Mouse (Mus musculus): ENCODE measurements around the gene Cd5l.
"Not testable (repeated sequence)": the region's sequence is repeated elsewhere in the genome, so short reads cannot be mapped to it uniquely, and the experiment has no call there.

The Cd5l gene

GRCm38 (mm10) chr3:87357581-87357980 lies at the start of gene Cd5l:
Cd5l (plus strand) TSS chr3:87357881.
- DNase-seq (ENCODE audit: low read depth, low spot score): no peak

DNA sequence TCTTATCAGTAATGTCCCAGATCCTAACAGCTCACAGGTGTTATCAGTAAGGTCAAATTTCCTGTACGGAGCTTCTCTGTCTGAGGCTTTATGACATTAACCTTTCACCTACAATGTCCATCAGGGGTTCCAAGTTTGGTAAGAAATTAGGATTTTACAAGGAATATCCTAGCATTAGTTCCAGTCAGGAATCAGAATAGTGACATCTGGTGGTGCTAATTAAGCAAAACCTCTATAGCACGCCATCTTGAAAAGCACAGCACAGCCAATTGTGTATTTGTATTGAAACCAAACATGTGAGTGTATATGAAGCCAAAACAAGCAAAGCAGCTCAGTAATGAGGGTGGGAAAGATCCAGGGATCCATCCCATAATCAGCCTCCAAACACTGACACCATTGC lies 47.8 kb upstream of the Cd5l start:
- no peak for DNase-seq (ENCODE audit: low read depth, low spot score)

- DNase-seq (ENCODE audit: low read depth, low spot score): no peak
Observed at GRCm38 (mm10) chr3:87322557-87322956, 35.1 kb upstream of the Cd5l start.

DNA sequence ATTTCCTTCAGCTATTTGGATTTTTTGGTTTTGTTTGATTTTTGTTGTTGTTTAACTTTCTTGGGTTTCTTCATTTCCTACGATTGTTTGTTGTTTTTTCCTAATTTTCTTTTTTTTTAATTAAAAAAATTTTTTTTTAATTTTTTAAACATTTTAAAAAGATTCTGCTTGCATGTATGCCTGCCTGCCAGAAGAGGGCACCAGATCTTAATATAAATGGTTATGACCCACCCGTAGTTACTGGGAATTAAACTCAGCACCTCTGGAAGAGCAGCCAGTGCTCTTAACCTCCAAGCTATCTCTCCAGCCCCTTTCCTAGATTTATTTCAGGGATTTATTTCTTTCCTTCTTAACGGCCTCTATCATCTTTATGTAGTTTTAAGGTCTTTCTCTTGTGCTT lies 33.9 kb upstream of the Cd5l start:
- peak; percentile 47 for DNase-seq (ENCODE audit: low read depth, low spot score)

DNA sequence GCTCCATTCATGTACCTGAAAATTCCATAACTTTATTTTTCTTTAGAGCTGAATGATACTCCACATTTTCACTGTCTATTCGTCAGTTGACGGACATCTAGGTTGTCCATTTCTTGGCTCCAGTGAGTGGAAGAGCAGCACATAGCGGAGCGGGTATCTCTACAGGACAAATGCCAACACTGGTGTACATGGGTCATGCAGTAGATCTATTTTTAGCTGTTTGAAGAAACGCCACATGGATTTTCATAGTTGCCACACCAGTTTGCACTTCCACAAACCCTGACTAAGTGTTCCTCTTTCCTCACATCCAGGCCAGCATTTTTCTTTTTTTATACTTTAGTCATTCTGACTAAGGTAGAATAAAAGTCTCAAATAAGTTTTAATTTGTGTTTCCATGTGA lies 19.8 kb upstream of the Cd5l start:
- no peak for DNase-seq (ENCODE audit: low read depth, low spot score)

GRCm38 (mm10) chr3:87350992-87351391 lies 6.7 kb upstream of the Cd5l start:
- DNase-seq (ENCODE audit: low read depth, low spot score): not testable (repeated sequence)

GRCm38 (mm10) chr3:87359215-87359614 lies 1.5 kb downstream of the Cd5l start:
- DNase-seq (ENCODE audit: low read depth, low spot score): no peak

DNA sequence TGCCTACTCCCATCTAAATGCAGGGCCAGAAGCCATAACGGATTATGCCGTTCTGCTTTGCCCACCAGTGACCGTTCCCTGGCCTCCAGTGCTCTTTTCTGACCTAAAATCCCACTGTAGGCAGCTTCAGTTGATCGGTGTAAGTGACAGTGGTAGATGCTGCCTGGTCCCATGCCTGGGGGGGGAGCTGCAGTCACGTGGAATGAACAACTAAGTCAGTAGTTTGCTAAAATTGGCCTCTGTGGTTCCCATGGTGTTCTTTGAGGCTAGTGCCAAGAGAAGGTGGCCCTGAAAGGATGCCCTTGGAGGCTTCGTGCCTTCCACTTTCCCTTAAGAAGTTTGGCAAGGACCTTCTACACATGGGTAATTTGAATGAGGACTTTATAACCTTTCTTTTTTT lies 2.8 kb downstream of the Cd5l start:
- DNase-seq (ENCODE audit: low read depth, low spot score): no peak

GRCm38 (mm10) chr3:87365691-87366090 lies 8.0 kb downstream of the Cd5l start:
- no peak for DNase-seq (ENCODE audit: low read depth, low spot score)

DNA sequence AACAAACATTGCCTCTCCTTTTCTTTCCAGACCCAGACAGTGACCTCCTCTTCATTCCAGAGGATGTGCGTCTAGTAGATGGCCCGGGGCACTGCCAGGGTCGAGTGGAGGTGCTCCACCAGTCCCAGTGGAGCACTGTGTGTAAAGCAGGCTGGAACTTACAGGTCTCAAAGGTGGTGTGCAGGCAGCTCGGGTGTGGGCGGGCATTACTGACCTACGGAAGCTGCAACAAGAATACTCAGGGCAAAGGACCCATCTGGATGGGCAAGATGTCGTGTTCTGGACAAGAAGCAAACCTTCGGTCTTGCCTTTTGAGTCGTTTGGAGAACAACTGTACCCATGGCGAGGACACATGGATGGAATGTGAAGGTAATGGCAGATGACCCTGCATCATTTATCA lies 9.8 kb downstream of the Cd5l start:
- no peak for DNase-seq (ENCODE audit: low read depth, low spot score)

- no peak for DNase-seq (ENCODE audit: low read depth, low spot score)
Observed at GRCm38 (mm10) chr3:87369181-87369580, 11.5 kb downstream of the Cd5l start.

- peak; percentile 37 for DNase-seq (ENCODE audit: low read depth, low spot score)
Observed at GRCm38 (mm10) chr3:87376195-87377165, 18.8 kb downstream of the Cd5l start, which contains the start of gene Fcrl1. Fcrl1 (plus strand) TSS chr3:87376387.

GRCm38 (mm10) chr3:87377228-87377627 lies 19.5 kb downstream of the Cd5l start:
- no peak for DNase-seq (ENCODE audit: low read depth, low spot score)

DNA sequence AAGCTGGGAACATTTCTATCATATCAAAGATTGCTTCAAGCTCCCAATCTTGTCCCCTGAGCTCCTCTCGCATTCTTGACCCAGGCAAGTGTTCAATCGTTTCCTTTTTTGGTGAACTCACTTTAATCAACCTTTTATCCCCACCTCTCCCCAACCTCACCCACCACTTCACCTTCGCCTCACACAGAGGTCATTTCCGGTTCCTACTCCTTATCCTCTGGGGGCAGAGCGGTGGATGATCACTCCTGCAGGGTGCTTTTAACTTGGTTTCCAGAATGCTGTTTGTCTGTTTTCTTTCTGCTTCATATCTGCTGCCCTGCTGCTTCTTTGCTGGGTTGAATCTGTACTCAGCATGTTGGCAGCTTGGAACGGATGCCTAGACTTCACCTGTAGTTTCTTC lies 20.0 kb downstream of the Cd5l start:
- DNase-seq (ENCODE audit: low read depth, low spot score): peak; percentile 14

DNA sequence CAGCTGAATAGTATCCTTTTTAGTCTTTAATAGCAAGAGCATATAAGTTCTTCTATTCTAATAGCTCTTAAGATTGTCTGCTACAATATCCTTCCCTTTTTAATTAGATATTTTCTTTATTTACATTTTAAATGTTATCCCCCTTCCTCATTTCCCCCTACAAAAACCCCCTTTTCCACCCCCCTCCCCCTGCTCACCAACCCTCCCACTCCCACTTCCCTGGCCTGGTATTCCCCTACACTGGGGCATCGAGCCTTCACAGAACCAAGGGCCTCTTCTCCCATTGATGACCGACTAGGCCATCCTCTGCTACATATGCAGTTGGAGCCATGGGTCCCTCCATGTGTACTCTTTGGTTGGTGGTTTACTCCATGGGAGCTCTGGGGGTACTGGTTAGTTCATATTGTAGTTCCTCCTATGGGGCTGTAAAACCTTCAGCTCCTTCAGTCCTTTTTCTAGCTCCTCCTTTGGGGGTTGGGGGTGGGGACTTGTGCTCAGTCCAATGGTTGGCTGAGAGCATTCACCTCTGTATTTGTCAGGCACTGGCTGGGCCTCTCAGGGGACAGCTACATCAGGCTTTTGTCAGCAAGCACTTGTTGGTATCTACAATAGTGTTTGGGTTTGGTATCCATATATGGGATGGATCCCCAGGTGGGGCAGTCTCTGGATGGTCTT lies 22.1 kb downstream of the Cd5l start:
- not testable (repeated sequence) for DNase-seq (ENCODE audit: low read depth, low spot score)

DNA sequence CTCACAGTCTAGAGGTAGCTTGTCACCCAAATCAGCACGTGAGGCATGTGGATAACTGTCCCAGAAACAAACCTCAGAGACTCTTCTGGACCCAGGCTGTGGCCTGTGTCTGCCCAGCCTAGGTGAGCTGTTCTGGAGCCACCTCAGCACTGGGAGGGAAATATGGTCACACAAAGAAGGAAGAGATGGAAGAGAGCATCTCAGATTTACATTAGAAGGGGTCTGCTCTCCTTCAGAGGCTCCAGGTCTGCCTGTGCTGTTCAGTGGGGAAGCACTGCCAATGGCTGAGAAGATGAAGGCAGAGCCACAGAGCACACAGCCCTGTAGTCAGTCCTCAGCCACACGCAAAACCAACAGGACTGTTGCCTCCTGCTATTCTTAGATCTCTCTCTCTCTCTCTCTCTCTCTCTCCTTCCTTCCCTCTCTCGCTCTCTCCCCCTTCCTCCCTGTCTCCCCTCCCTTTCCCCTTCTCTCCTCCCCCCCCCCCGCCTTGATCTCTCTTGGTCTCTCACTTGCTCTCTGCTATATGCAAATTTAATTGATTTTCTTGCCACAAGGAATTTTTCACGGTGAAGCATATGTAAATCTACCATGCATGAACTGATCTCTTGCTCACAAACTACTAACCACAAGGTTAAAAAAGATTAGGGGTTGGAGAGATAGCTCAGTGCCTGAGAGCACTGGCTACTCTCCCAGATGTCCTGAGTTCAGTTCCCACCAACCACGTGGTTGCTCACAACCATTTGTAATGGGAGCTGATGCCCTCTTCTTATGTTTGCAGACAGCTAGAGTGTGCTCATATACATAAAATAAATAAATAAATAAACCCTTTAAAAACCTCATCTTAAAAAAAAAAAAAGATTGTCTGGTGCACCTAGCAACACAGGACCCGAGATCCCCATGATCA lies 24.4 kb downstream of the Cd5l start:
- no peak for DNase-seq (ENCODE audit: low read depth, low spot score)

- peak; percentile 23 for DNase-seq (ENCODE audit: low read depth, low spot score)
Observed at GRCm38 (mm10) chr3:87383308-87383707, 25.6 kb downstream of the Cd5l start.

DNA sequence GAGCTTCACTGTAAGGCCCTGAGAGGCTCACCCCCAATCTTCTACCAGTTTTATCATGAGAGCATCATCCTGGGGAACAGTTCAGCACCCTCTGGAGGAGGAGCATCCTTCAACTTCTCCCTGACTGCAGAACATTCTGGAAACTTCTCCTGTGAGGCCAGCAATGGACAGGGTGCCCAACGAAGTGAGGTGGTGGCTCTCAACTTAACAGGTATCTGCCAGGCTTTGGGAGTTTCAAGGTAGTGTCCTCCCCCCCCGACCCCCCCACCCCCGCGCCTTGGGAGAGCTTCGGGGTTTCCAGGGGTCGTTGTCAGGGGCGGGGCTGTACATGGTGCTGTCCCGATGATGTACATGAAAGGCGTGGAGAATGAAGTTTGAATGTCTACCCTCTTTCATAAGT lies 27.4 kb downstream of the Cd5l start:
- DNase-seq (ENCODE audit: low read depth, low spot score): no peak

DNA sequence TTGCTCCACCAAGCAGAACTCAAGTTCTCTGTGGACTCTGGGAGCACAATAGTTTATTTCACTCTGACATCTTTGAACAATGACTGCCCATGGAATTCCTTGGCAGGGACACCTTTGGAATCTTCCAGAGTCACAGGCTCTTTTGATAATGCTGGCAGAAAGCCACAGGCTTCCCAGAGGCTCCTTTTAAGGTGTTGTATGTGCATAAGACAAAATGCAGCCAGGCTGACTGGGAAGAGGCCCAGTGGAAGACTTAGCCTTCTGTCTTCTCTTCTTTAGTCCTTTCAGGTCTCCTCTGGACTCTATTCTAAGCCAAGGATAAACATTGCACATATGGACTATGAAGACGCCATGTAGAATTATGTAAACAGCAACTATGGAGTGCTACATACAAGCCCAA lies 33.3 kb downstream of the Cd5l start:
- DNase-seq (ENCODE audit: low read depth, low spot score): no peak

GRCm38 (mm10) chr3:87398809-87399208 lies 41.1 kb downstream of the Cd5l start:
- DNase-seq (ENCODE audit: low read depth, low spot score): no peak

GRCm38 (mm10) chr3:87399906-87400305 lies 42.2 kb downstream of the Cd5l start:
- DNase-seq (ENCODE audit: low read depth, low spot score): no peak

DNA sequence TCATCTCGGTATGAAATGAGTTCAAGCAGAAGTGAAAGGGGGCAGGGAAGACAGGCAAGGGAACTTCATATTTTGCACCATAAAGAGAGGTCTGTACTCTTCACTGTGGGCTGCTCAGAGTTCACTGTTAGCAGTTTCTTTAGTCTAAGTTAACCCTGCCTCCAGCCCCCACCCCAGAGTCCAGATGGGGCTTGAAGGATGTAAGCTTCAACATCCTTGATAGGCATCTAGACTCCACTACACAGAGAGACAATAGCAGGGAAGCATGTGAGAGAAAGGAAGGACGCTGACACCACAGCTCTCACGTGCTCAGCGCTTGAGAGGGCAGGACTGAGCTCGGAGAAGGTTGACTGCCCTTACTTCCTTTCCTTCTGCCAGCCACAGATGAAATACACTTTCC lies 43.6 kb downstream of the Cd5l start:
- DNase-seq (ENCODE audit: low read depth, low spot score): peak; percentile 42
